Mouse (Mus musculus) bone marrow, adult 2 months (tissue): ENCODE measurements around the gene Arid1b.

Experiments
- CTCF ChIP-seq: fragments of 200-500 bp; IDR thresholded peaks from 2 replicates; pipeline ENCODE4 v1.5.1; 2011; ENCODE audit warnings: low read length, control low read depth; ENCODE audit not compliant: control insufficient read depth, insufficient read depth
- POLR2A ChIP-seq: fragments of 200-500 bp; IDR thresholded peaks from 2 replicates; pipeline ENCODE4 v1.6.1; 2011; ENCODE audit warnings: low read depth, mild to moderate bottlenecking, control low read depth, low read length, borderline replicate concordance; ENCODE audit not compliant: control insufficient read depth

DNA sequence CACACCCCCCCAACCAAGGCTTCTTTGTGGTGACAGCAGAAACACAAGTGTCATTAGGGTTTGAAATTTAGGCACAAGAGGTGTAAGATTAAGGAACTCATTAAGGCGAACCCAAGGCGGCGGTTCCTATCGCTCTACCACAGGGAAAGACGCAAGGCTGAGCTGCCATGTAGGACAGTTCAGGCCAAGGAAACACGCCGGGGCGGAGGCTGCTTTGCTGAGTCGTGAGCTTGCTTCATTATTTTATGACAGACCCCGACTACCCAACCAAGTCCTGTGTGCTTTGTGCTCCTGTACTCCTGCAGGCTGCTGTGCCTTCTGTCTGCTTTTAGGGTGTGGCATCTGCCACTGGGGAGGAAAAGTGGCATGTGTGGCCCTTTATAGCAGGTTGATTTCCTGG is 2.5 kb upstream of the Arid1b start:
- TF ChIP-seq POLR2A (no peak), CTCF (no peak)
